30 mouse cellular contexts compared by ENCODE assay signal in genomic region chr10:78233756-78234155, GRCm38 (mm10). TPM values are rescaled to one million over a fixed set of nuclear protein-coding genes. Genes with fewer than 3 reads are reported as not detected.
DNase-seq lines count a peak whose midpoint lies in the region; ATAC-seq lines count a peak whose summit lies in the region.
"Had no signal": no experiment of that assay in that cellular context is flagged by ENCODE, and none has a peak within 500 bp of the region (broad histone marks: within the 10 kb centered on the region; RNA-seq: fewer than 3 reads in every experiment).

No protein-coding gene starts in this region.

- DNase-seq in kidney, adult 18-20 months, result peak; percentile 63
- DNase-seq in 416B (ENCODE audit: low read depth), result peak; percentile 37
- DNase-seq in adipocyte (ENCODE audit: low spot score), result peak; percentile 44
- peak; percentile 50 for DNase-seq in kidney, postnatal 14 days
- DNase-seq in testis, postnatal 10 days (ENCODE audit: low spot score), result no peak
- DNase-seq in layer of hippocampus, adult 8-10 months (ENCODE audit: low spot score in 2 of 2), result no peak
- DNase-seq in heart, postnatal 25 days (ENCODE audit: low spot score), result no peak
- DNase-seq: B cell, adult 2 months; cerebellum, adult 2 months; gastrocnemius, postnatal 10 days; heart, adult 11 months; heart, postnatal 4 days; lung, adult 18-20 months; lung, postnatal 4 days; right cerebral cortex, adult 18-20 months; thymus, adult 2 months; thymus, postnatal 36 days had no signal

- no peak overlapping the region for H3K4me3 ChIP-seq in kidney, embryonic 16.5 days (ENCODE audit: low read length)
- H3K4me3 ChIP-seq: embryonic facial prominence, embryonic 10.5 days; embryonic facial prominence, embryonic 15.5 days; forebrain, embryonic 13.5 days; hindbrain, embryonic 13.5 days; liver, embryonic 12.5 days; midbrain, embryonic 12.5 days; myocyte; neural tube, embryonic 12.5 days had no signal

- intact Hi-C loops in heart, postnatal 25 days (cut with DNase I), result no loop called here

- ATAC-seq in kidney, embryonic 16.5 days (ENCODE audit: low FRiP score, low TSS enrichment), result no peak
- ATAC-seq: forebrain, embryonic 13.5 days; liver, embryonic 12.5 days; lung, postnatal 0 days had no signal

- H3K4me2 ChIP-seq in kidney, embryonic 16.5 days (replicated peaks; ENCODE audit: low read depth, low read length), result no peak overlapping the region
- H3K4me2 ChIP-seq: embryonic facial prominence, embryonic 15.5 days; forebrain, embryonic 13.5 days; heart, embryonic 11.5 days; hindbrain, embryonic 13.5 days; liver, embryonic 12.5 days; midbrain, embryonic 12.5 days; neural tube, embryonic 12.5 days had no signal

- 86% methylated on average over 6 of the region's 6 CpGs for WGBS in kidney, embryonic 16.5 days

- no peaks in the 10 kb centered on the region for H3K27me3 ChIP-seq in kidney, embryonic 16.5 days (ENCODE audit: insufficient read depth, low read length)
- H3K27me3 ChIP-seq: embryonic facial prominence, embryonic 15.5 days; forebrain, embryonic 13.5 days; hindbrain, embryonic 13.5 days; liver, embryonic 12.5 days; megakaryocyte, embryonic 14.5 days; midbrain, embryonic 12.5 days; neural tube, embryonic 12.5 days had no signal

- H3K4me1 ChIP-seq in kidney, embryonic 16.5 days (ENCODE audit: insufficient read depth, low read length), result no peaks in the 10 kb centered on the region
- H3K4me1 ChIP-seq: embryonic facial prominence, embryonic 10.5 days; embryonic facial prominence, embryonic 15.5 days; midbrain, embryonic 12.5 days; neural tube, embryonic 12.5 days had no signal

- no peak overlapping the region for H3K9ac ChIP-seq in kidney, embryonic 16.5 days (replicated peaks; ENCODE audit: low read length)
- H3K9ac ChIP-seq: embryonic facial prominence, embryonic 15.5 days; forebrain, embryonic 13.5 days; hindbrain, embryonic 13.5 days; liver, embryonic 12.5 days; midbrain, embryonic 12.5 days; neural tube, embryonic 12.5 days had no signal

- H3K9me3 ChIP-seq in kidney, embryonic 16.5 days (ENCODE audit: low read length), result no peaks in the 10 kb centered on the region
- H3K9me3 ChIP-seq: embryonic facial prominence, embryonic 10.5 days; embryonic facial prominence, embryonic 15.5 days; forebrain, embryonic 13.5 days; hindbrain, embryonic 13.5 days; liver, embryonic 12.5 days; megakaryocyte, embryonic 14.5 days; midbrain, embryonic 12.5 days; neural tube, embryonic 12.5 days had no signal

- 0 out of 2 replicates have a peak, but pooled peaks cover 4% of the 10 kb centered on the region for H3K36me3 ChIP-seq in kidney, embryonic 16.5 days (ENCODE audit: insufficient read depth, low read length)

- H3K27ac ChIP-seq in kidney, embryonic 16.5 days (ENCODE audit: low read length), result no peak overlapping the region
- H3K27ac ChIP-seq: embryonic facial prominence, embryonic 10.5 days; embryonic facial prominence, embryonic 15.5 days; hindbrain, embryonic 13.5 days; liver, embryonic 12.5 days; midbrain, embryonic 12.5 days; neural tube, embryonic 12.5 days; stomach, postnatal 0 days had no signal

RNA-seq across cellular contexts. Expression of gene Trappc10, which starts 10.7 kb away (rescaled TPM):
- 5.3 and 8.3 TPM in 2 replicates for polyA plus RNA-seq in kidney, embryonic 16.5 days (2015; fragmentation: Nextera tagmentation; extraction: Ambion mirVana)
- 10 to 100 TPM; 74.1 to 95.5 (median 86.6) TPM for total RNA-seq in layer of hippocampus, adult 8-10 months (2022)
- total RNA-seq in heart, postnatal 25 days (2021), result 10 to 100 TPM; 40.2 to 44.4 TPM

RNA-seq across cellular contexts. Expression of gene Pwp2, which starts 48.8 kb away (rescaled TPM):
- polyA plus RNA-seq in kidney, embryonic 16.5 days (2015; fragmentation: Nextera tagmentation; extraction: Ambion mirVana), result 24.5 and 25.5 TPM in 2 replicates
- 10 to 100 TPM; 19.6 to 22.1 (median 20.3) TPM for total RNA-seq in layer of hippocampus, adult 8-10 months (2022)
- total RNA-seq in heart, postnatal 25 days (2021), result 1 to 10 TPM; 8.4 to 9.3 TPM

Comparison
In these comparisons a context has a peak if more than half of its experiments do, and no peak if none do; other contexts are left out.
1. DNase-seq: peak in kidney, adult 18-20 months (single experiment), 416B (single experiment), adipocyte (single experiment) and kidney, postnatal 14 days (single experiment); none in testis, postnatal 10 days (single experiment), layer of hippocampus, adult 8-10 months (0 of 2) and heart, postnatal 25 days (single experiment).